8 mouse cellular contexts compared by ENCODE assay signal in genomic region chr2:119288270-119288882, GRCm38 (mm10). TPM values are rescaled to one million over a fixed set of nuclear protein-coding genes. Genes with fewer than 3 reads are reported as not detected.
DNase-seq lines count a peak whose midpoint lies in the region; ATAC-seq and TF ChIP-seq lines count a peak whose summit lies in the region.

Gene Vps18, plus strand, starts transcription at chr2:119288740.

- TF ChIP-seq POLR2A in brain, embryonic 14.5 days (IDR thresholded peaks at IDR 0.05; ENCODE audit: borderline replicate concordance, extremely low read depth, insufficient read depth, insufficient read length, poor library complexity, severe bottlenecking) = peak; percentile 16; the same call in 1 of the 2 replicates
- 0 out of 2 replicates have a peak, but pooled peaks have one; percentile 29 for TF ChIP-seq POLR2A in liver, adult 2 months (IDR thresholded peaks at IDR 0.05; ENCODE audit: extremely low read depth, insufficient read depth, low read length)
- TF ChIP-seq POLR2A in myocyte (IDR thresholded peaks at IDR 0.05; ENCODE audit: insufficient read length, low read depth) = peak; percentile 72

- peak within 1 kb of the TSS; percentile 86 for H3K9ac ChIP-seq in heart, embryonic 11.5 days (ENCODE audit: low read depth, low read length)
- H3K9ac ChIP-seq in kidney, embryonic 16.5 days (replicated peaks; ENCODE audit: low read length) = peak within 1 kb of the TSS; percentile 89
- peak within 1 kb of the TSS; percentile 79 for H3K9ac ChIP-seq in liver, adult 2 months (ENCODE audit: low read depth, low read length)

- no peaks in the 10 kb centered on the region for H3K9me3 ChIP-seq in erythroblast, embryonic 14.5 days (ENCODE audit: control insufficient read depth, low read length)
- no peaks in the 10 kb centered on the region for H3K9me3 ChIP-seq in heart, embryonic 11.5 days (replicated peaks; ENCODE audit: control insufficient read depth, low read length)
- H3K9me3 ChIP-seq in kidney, embryonic 16.5 days (ENCODE audit: low read length) = no peaks in the 10 kb centered on the region

- peaks cover 23% of the 10 kb centered on the region for H3K79me2 ChIP-seq in C2C12 (ENCODE audit: control insufficient read depth, insufficient read depth)
- peaks cover 5% of the 10 kb centered on the region for H3K79me2 ChIP-seq in liver, adult 2 months (ENCODE audit: control insufficient read depth, insufficient read depth, low read length)
- H3K79me2 ChIP-seq in myocyte (ENCODE audit: control insufficient read depth, insufficient read depth) = peaks cover 19% of the 10 kb centered on the region

- H3K79me3 ChIP-seq in C2C12 (ENCODE audit: low read depth) = peaks cover 11% of the 10 kb centered on the region

- no peaks in the 10 kb centered on the region for H3K27me3 ChIP-seq in C2C12 (ENCODE audit: control insufficient read depth, insufficient read depth, insufficient read length)
- H3K27me3 ChIP-seq in erythroblast, embryonic 14.5 days (ENCODE audit: control insufficient read depth) = no peaks in the 10 kb centered on the region
- no peaks in the 10 kb centered on the region for H3K27me3 ChIP-seq in heart, embryonic 11.5 days (ENCODE audit: control insufficient read depth, insufficient read depth, low read length)
- H3K27me3 ChIP-seq in kidney, embryonic 16.5 days (ENCODE audit: insufficient read depth, low read length) = no peaks in the 10 kb centered on the region
- no peaks in the 10 kb centered on the region for H3K27me3 ChIP-seq in liver, adult 2 months (ENCODE audit: control insufficient read depth, insufficient read depth, low read length)
- no peaks in the 10 kb centered on the region for H3K27me3 ChIP-seq in myocyte (ENCODE audit: control insufficient read depth, insufficient read depth, insufficient read length)
- H3K27me3 ChIP-seq in splenic B cell, adult 2 months (ENCODE audit: control insufficient read depth, insufficient read depth, low read length, poor library complexity, severe bottlenecking) = no peaks in the 10 kb centered on the region

- H3K4me1 ChIP-seq in erythroblast, embryonic 14.5 days (ENCODE audit: control insufficient read depth) = peaks cover 29% of the 10 kb centered on the region
- peaks cover 6% of the 10 kb centered on the region for H3K4me1 ChIP-seq in heart, embryonic 11.5 days (ENCODE audit: control insufficient read depth, insufficient read depth, low read length)
- peaks cover 11% of the 10 kb centered on the region for H3K4me1 ChIP-seq in kidney, embryonic 16.5 days (ENCODE audit: insufficient read depth, low read length)
- H3K4me1 ChIP-seq in liver, adult 2 months (ENCODE audit: control insufficient read depth, insufficient read depth, low read length) = peaks cover 3% of the 10 kb centered on the region; the same call in 1 of the 2 replicates

- H3ac ChIP-seq in C2C12 (ENCODE audit: control insufficient read depth, insufficient read length, low read depth) (peak within 1 kb of the TSS; percentile 83), myocyte (ENCODE audit: control insufficient read depth, insufficient read length) (peak within 1 kb of the TSS; percentile 1)

- H3K36me3 ChIP-seq in C2C12 (ENCODE audit: control insufficient read depth, insufficient read depth) = peaks cover 17% of the 10 kb centered on the region
- H3K36me3 ChIP-seq in erythroblast, embryonic 14.5 days (ENCODE audit: control insufficient read depth) = peaks cover 27% of the 10 kb centered on the region
- H3K36me3 ChIP-seq in heart, embryonic 11.5 days (ENCODE audit: control insufficient read depth, insufficient read depth, low read length) = peaks cover 10% of the 10 kb centered on the region; the same call in 1 of the 2 replicates
- H3K36me3 ChIP-seq in kidney, embryonic 16.5 days (ENCODE audit: insufficient read depth, low read length) = peaks cover 25% of the 10 kb centered on the region
- H3K36me3 ChIP-seq in liver, adult 2 months (ENCODE audit: control insufficient read depth, insufficient read depth, low read length) = peaks cover 2% of the 10 kb centered on the region; the same call in 1 of the 2 replicates
- no peaks in the 10 kb centered on the region for H3K36me3 ChIP-seq in myocyte (ENCODE audit: control insufficient read depth, insufficient read depth)
- peaks cover 11% of the 10 kb centered on the region; the same call in 1 of the 2 replicates for H3K36me3 ChIP-seq in splenic B cell, adult 2 months (ENCODE audit: control insufficient read depth, insufficient read depth, low read length, poor library complexity, severe bottlenecking)

- H3K4me3 ChIP-seq in C2C12 (ENCODE audit: insufficient read depth, poor library complexity, severe bottlenecking) (peak within 1 kb of the TSS; percentile 71), myocyte (peak within 1 kb of the TSS; percentile 76)
- H3K4me3 ChIP-seq in erythroblast, embryonic 14.5 days (replicated peaks) = peak within 1 kb of the TSS; percentile 81
- peak within 1 kb of the TSS; percentile 77 for H3K4me3 ChIP-seq in heart, embryonic 11.5 days (ENCODE audit: low read depth, low read length)
- peak within 1 kb of the TSS; percentile 89 for H3K4me3 ChIP-seq in kidney, embryonic 16.5 days (ENCODE audit: low read length)
- peak within 1 kb of the TSS; percentile 62 for H3K4me3 ChIP-seq in liver, adult 2 months (ENCODE audit: insufficient read depth, low read depth, low read length)

- H3K4me2 ChIP-seq in heart, embryonic 11.5 days = peak within 1 kb of the TSS; percentile 85
- peak within 1 kb of the TSS; percentile 97 for H3K4me2 ChIP-seq in kidney, embryonic 16.5 days (replicated peaks; ENCODE audit: low read depth, low read length)
- peak within 1 kb of the TSS; percentile 93 for H3K4me2 ChIP-seq in myocyte (ENCODE audit: low read depth)

- under 1% methylated on average over 31 of the region's 31 CpGs for WGBS in heart, embryonic 11.5 days (ENCODE audit: insufficient replicate concordance)
- under 1% methylated on average over 31 of the region's 31 CpGs for WGBS in kidney, embryonic 16.5 days
- WGBS in liver, adult 2 months = 2% methylated on average over 31 of the region's 31 CpGs

- peak within 1 kb of the TSS; percentile 52; the same call in 1 of the 2 replicates for H3K27ac ChIP-seq in heart, embryonic 11.5 days (ENCODE audit: low read depth, low read length)
- 0 out of 2 replicates have a peak within 1 kb of the TSS, but pooled peaks have one; percentile 46 for H3K27ac ChIP-seq in kidney, embryonic 16.5 days (ENCODE audit: low read length)
- peak within 1 kb of the TSS; percentile 37 for H3K27ac ChIP-seq in liver, adult 2 months (replicated peaks; ENCODE audit: insufficient read depth, low read depth, low read length)

- peak; percentile 99 for DNase-seq in brain, embryonic 14.5 days (ENCODE audit: low read depth)
- peak; percentile 86 for DNase-seq in liver, adult 2 months (ENCODE audit: extremely low read depth, low read depth, low spot score)
- DNase-seq in splenic B cell, adult 2 months (ENCODE audit: low read depth, low spot score) = peak; percentile 99

- TF ChIP-seq CTCF in C2C12 (IDR thresholded peaks at IDR 0.05; ENCODE audit: control insufficient read depth, insufficient read depth, insufficient read length) = peak; percentile 97
- peak; percentile 98 for TF ChIP-seq CTCF in brain, embryonic 14.5 days (IDR thresholded peaks at IDR 0.05; ENCODE audit: borderline replicate concordance, extremely low read depth, insufficient read depth, insufficient read length)
- TF ChIP-seq CTCF in liver, adult 2 months (IDR thresholded peaks at IDR 0.05; ENCODE audit: low read depth, low read length) = peak; percentile 97

- peak; percentile 92 for ATAC-seq in heart, embryonic 11.5 days (replicated peaks; ENCODE audit: insufficient number of reproducible peaks, low FRiP score, low TSS enrichment)
- ATAC-seq in kidney, embryonic 16.5 days (ENCODE audit: low FRiP score, low TSS enrichment) = peak; percentile 94

TF ChIP-seq in C2C12, 6 proteins besides CTCF, POLR2A, EP300 and RAD21:
- TF ChIP-seq MAX (IDR thresholded peaks at IDR 0.05) (peak; percentile 62), FOSL1 (IDR thresholded peaks at IDR 0.05; ENCODE audit: insufficient read depth, low read length, poor library complexity, severe bottlenecking) (no peak), MYOD1 (IDR thresholded peaks at IDR 0.05; ENCODE audit: control insufficient read depth, insufficient read length, low read depth) (no peak), USF1 (IDR thresholded peaks at IDR 0.05; ENCODE audit: low read depth) (peak; percentile 72), CEBPB (IDR thresholded peaks at IDR 0.05; ENCODE audit: low read depth) (no peak), MYOG (IDR thresholded peaks at IDR 0.05; ENCODE audit: control insufficient read depth, extremely low read depth, insufficient read length) (no peak)

TF ChIP-seq in myocyte, 11 proteins besides CTCF, POLR2A, EP300 and RAD21:
- TF ChIP-seq TCF12 (IDR thresholded peaks at IDR 0.05; ENCODE audit: insufficient read depth, poor library complexity, severe bottlenecking) (no peak), CEBPB (IDR thresholded peaks at IDR 0.05; ENCODE audit: insufficient read depth, poor library complexity, severe bottlenecking) (no peak), MYOD1 (IDR thresholded peaks at IDR 0.05; ENCODE audit: control insufficient read depth in 1 of 3, insufficient read length in 2 of 3, low read depth in 2 of 3) (peak in 1 of 3 experiments; percentile 25), USF1 (IDR thresholded peaks at IDR 0.05; ENCODE audit: low read depth) (peak; percentile 80), POLR2AphosphoS2 (IDR thresholded peaks at IDR 0.05; ENCODE audit: insufficient read length, low read depth) (no peak), SRF (IDR thresholded peaks at IDR 0.05; ENCODE audit: control insufficient read depth, insufficient read length, low read depth) (peak; percentile 73), REST (IDR thresholded peaks at IDR 0.05; ENCODE audit: insufficient read depth, insufficient read length) (no peak), E2F4 (IDR thresholded peaks at IDR 0.05; ENCODE audit: insufficient read depth) (peak; percentile 53), MYOG (IDR thresholded peaks at IDR 0.05; ENCODE audit: control insufficient read depth in 1 of 3, insufficient read depth in 1 of 3, insufficient read length in 2 of 3, low read depth in 2 of 3) (peak in 1 of 3 experiments; percentile 28), MAX (IDR thresholded peaks at IDR 0.05; ENCODE audit: low read depth) (no peak), TCF3 (IDR thresholded peaks at IDR 0.05; ENCODE audit: insufficient read length, low read depth) (no peak)

RNA-seq across cellular contexts. Expression of gene Vps18, which starts in this region (rescaled TPM):
- polyA plus RNA-seq in C2C12 (2012; fragmentation: generic; extraction: Trizol) = 14.9 TPM
- 26.0 and 28.6 TPM in 2 replicates for polyA plus RNA-seq in brain, embryonic 14.5 days (2012; rRNA removed)
- 0.60 and 0.73 TPM in 2 replicates for polyA plus RNA-seq in erythroblast, embryonic 14.5 days (2012)
- 6.9 and 8.7 TPM in 2 replicates for polyA plus RNA-seq in heart, embryonic 11.5 days (2014; fragmentation: Nextera tagmentation; extraction: Ambion mirVana)
- polyA plus RNA-seq in kidney, embryonic 16.5 days (2015; fragmentation: Nextera tagmentation; extraction: Ambion mirVana) = 23.0 and 23.1 TPM in 2 replicates
- total RNA-seq in liver, adult 2 months (2014; rRNA removed) = 4.4 and 7.5 TPM in 2 replicates
- polyA plus RNA-seq in liver, adult 2 months (2012; rRNA removed) = 13.4 and 14.8 TPM in 2 replicates
- polyA plus RNA-seq in myocyte (2012; fragmentation: generic; extraction: Trizol) = 18.2 TPM

Comparison
In these comparisons a context has a peak if more than half of its experiments do, and no peak if none do; other contexts are left out.
1. Peak in every context shown above with its lines: DNase-seq, ATAC-seq, H3K4me3 ChIP-seq and H3K27ac ChIP-seq.
2. POLR2A ChIP-seq: peak in every context shown above with its lines; median percentile 72 in myocyte; 29 in liver, adult 2 months; 16 in brain, embryonic 14.5 days.